Mouse (Mus musculus) testis, adult 2 months (tissue): ENCODE data around the gene Mpg.

Source experiments
- CTCF ChIP-seq: fragments of 200-500 bp; IDR thresholded peaks from 2 replicates; pipeline ENCODE4 v1.5.1; 2012; ENCODE audit warnings: low read depth, mild to moderate bottlenecking, inconsistent platforms, low read length, moderate library complexity; ENCODE audit not compliant: control insufficient read depth, insufficient read depth, insufficient replicate concordance
- POLR2A ChIP-seq: fragments of 200-500 bp; IDR thresholded peaks from 2 replicates; pipeline ENCODE4 v1.6.1; 2012; ENCODE audit warnings: low read depth, mild to moderate bottlenecking, inconsistent platforms, low read length, moderate library complexity; ENCODE audit not compliant: control insufficient read depth

DNA sequence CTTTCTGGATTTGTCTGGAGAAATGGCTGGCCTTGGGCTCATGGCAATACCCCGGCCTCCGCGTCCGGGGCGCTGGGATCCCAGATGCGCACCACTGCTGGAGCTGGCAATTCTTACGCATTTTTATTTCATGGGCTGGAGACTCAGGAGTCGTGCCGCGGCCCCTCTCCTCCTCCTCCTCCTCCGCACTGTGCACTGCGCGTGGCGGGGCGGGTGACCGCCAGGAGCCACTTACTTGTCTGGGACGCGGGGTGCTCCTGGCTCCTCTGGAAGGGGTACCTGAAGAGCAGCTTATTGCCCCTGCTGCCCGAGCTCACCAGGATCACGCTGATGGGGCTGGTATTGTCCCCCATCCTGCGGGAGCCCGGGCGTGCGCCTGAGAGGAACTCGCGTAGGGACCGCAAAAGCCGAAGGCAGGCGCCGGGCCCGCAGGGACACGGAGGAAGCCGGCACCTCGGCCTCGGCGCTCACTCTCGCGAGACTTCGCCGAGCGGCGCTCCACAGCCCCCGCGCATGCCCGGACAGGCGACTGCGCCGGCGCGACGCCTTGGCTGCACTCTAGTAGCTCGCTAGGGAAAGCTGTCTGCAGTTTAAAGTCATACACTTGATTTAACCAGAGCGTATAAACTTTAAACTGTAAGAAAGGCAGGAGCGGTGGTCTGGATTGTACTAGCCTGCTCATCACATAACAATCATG is 41.0 kb downstream of the Mpg start, which contains the start of gene Nprl3:
- TF ChIP-seq CTCF (no peak), POLR2A (peak; percentile 94)
